Mouse (Mus musculus) heart, postnatal 0 days (tissue): ENCODE data around the gene Urb1. TPM values are rescaled to one million over a fixed set of nuclear protein-coding genes. Genes with fewer than 3 reads are reported as not detected.

Experiments used
- ATAC-seq: fragments of 200-750 bp; cut with Nextera tagmentation; 2 replicates; pipeline ENCODE4 v1.8.0; 2017; ENCODE audit warnings: low read depth, moderate number of reproducible peaks, moderate library complexity; ENCODE audit not compliant: insufficient read depth
- DNase-seq: peaks from one replicate; pipeline ENCODE4 v3.0.0-alpha.2; 2016; ENCODE audit warnings: low spot score
- H3K27ac ChIP-seq: fragments of 300-500 bp; sonication (generic); 2 replicates; pipeline ENCODE4 v1.5.1; 2014; ENCODE audit warnings: low read depth, mild to moderate bottlenecking
- H3K27me3 ChIP-seq: fragments of 300-500 bp; sonication (generic); 2 replicates; pipeline ENCODE4 v1.6.1; 2014; ENCODE audit warnings: low read length, mixed read lengths; ENCODE audit not compliant: control insufficient read depth, insufficient read depth
- H3K36me3 ChIP-seq: fragments of 300-500 bp; sonication (generic); replicated peaks from 2 replicates; pipeline ENCODE4 v1.6.1; 2014; ENCODE audit warnings: low read length, mixed read lengths; ENCODE audit not compliant: control insufficient read depth, insufficient read depth
- H3K4me1 ChIP-seq: fragments of 300-500 bp; sonication (generic); 2 replicates; pipeline ENCODE4 v1.6.1; 2014; ENCODE audit warnings: antibody characterized with exemption; ENCODE audit not compliant: control insufficient read depth, insufficient read depth
- H3K4me2 ChIP-seq: fragments of 300-500 bp; sonication (generic); 2 replicates; pipeline ENCODE4 v1.6.1; 2014; ENCODE audit warnings: low read depth, mild to moderate bottlenecking, low read length, moderate library complexity
- H3K4me3 ChIP-seq: fragments of 300-500 bp; sonication (generic); 2 replicates; pipeline ENCODE4 v1.5.1; 2014; ENCODE audit warnings: low read depth, low read length
- H3K9ac ChIP-seq: fragments of 300-500 bp; sonication (generic); replicated peaks from 2 replicates; pipeline ENCODE4 v1.6.1; 2014; ENCODE audit warnings: low read depth, low read length, mixed read lengths
- H3K9me3 ChIP-seq: fragments of 300-500 bp; sonication (generic); replicated peaks from 2 replicates; pipeline ENCODE4 v1.6.1; 2016; ENCODE audit warnings: low read length; ENCODE audit not compliant: control insufficient read depth
- CTCF ChIP-seq: IDR thresholded peaks from 2 replicates; pipeline ENCODE4 v1.5.1; 2016; ENCODE audit warnings: antibody characterized with exemption, control low read depth, low read depth
- EP300 ChIP-seq: IDR thresholded peaks from 2 replicates; pipeline ENCODE4 v1.6.1; 2016; ENCODE audit warnings: antibody characterized with exemption, low read depth
- WGBS: fragments of 180-500 bp; shearing (Covaris S2); extraction: QIAGEN DNeasy Blood & Tissue Kit; methylation state at CpG from one replicate; pipeline ENCODE4 v1.1.7; 2014; 5-methylcytosine and 5-hydroxymethylcytosine counted together
- polyA plus RNA-seq: library from polyadenylated mRNA; unstranded; fragments of >200 nt; fragmentation: Nextera tagmentation; extraction: Ambion mirVana; gene quantifications from 2 replicates; pipeline ENCODE4 v1.2.1, GENCODE M21; 2015
- total RNA-seq: library from RNA; depleted of rRNA; stranded (reverse); fragments of >200 nt; gene quantifications from 2 replicates; pipeline ENCODE4 v1.2.3, GENCODE M21; 2014; ENCODE audit warnings: low replicate concordance

Urb1 gene
- total and polyA plus RNA-seq, 2 experiments from 2014 or later, result 3.0 to 8.7 TPM

DNA sequence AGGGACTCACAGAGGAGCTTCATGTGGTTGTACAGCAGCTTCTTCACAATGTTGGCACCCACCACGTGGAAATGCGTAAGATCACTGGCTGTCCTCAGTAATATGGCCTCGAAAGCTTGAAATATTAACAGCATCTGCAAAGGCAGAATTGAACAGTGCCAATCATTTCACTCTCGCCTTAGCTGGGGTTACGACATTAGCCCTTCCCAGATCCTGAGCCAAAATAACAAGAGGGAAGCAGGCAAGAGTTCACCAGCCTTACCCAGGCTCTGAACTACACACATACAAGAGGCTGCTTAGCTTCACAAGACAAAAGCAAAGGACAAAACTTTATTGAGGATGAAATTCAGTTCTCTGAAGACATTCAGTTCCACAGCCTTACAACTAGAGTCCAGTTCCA is 5.7 kb downstream of the Urb1 start:
- no peak overlapping the region for H3K4me3 ChIP-seq
- no peak overlapping the region for H3K9ac ChIP-seq
- WGBS, result 90% methylated on average over 5 of the region's 5 CpGs
- H3K9me3 ChIP-seq, result no peaks in the 10 kb centered on the region
- DNase-seq (no peak), ATAC-seq (no peak)
- no peak for TF ChIP-seq EP300
- no peak for TF ChIP-seq CTCF
- no peak overlapping the region for H3K27ac ChIP-seq
- H3K4me2 ChIP-seq, result no peak overlapping the region
- H3K4me1 ChIP-seq, result peaks cover 23% of the 10 kb centered on the region
- H3K27me3 ChIP-seq, result no peaks in the 10 kb centered on the region
- peaks cover 34% of the 10 kb centered on the region for H3K36me3 ChIP-seq

DNA sequence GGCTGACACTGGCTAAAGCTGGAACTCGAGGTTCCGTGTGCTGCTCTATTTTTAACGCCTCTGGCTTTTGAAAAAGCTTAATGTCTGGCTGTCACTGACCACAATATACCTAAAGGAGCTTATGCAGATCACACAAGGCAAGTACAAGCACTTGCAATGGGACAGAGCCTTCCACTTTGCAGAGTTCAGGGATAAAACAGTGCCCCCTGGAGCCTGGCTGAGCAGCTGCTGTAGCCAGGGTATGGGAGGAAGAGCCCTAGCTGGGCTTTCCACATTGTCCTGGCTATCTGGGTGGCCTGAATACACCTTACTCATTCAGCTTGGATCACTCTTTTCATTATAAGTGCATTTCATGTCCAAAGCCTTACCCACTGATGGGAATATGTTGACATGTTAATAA is 8.3 kb downstream of the Urb1 start:
- DNase-seq (peak; percentile 59), ATAC-seq (peak; percentile 66)
- no peak overlapping the region for H3K4me3 ChIP-seq
- no peak for TF ChIP-seq EP300
- peak; percentile 61 for TF ChIP-seq CTCF
- H3K9ac ChIP-seq, result no peak overlapping the region
- peaks cover 44% of the 10 kb centered on the region for H3K36me3 ChIP-seq
- H3K4me1 ChIP-seq, result peaks cover 30% of the 10 kb centered on the region
- 40% methylated on average over 3 of the region's 3 CpGs for WGBS
- no peaks in the 10 kb centered on the region for H3K9me3 ChIP-seq
- H3K27ac ChIP-seq, result peak overlapping the region; percentile 32; the same call in 1 of the 2 replicates
- H3K27me3 ChIP-seq, result no peaks in the 10 kb centered on the region
- H3K4me2 ChIP-seq, result no peak overlapping the region

DNA sequence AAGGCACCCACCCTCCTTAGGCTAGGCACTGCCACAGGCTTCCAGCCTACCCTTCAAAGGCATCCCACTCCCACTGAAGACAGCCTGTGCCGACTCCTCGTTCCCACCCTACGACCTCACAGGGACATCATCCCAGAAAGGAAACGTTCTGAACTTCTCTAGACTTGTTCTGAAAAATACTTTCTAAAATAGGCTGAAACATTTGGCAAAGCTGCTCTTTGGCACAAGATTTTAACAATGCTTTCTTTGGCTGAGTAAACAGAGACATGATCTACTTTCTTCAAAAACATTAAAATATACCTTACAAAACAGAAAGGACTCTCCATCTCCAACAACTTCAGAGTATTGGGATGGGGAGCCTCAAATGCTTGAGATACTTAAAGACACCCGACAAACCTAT is 9.0 kb downstream of the Urb1 start:
- DNase-seq (no peak), ATAC-seq (no peak)
- no peak for TF ChIP-seq EP300
- no peak for TF ChIP-seq CTCF
- H3K4me2 ChIP-seq, result no peak overlapping the region
- no peaks in the 10 kb centered on the region for H3K9me3 ChIP-seq
- peak overlapping the region; percentile 80 for H3K27ac ChIP-seq
- H3K4me1 ChIP-seq, result peaks cover 30% of the 10 kb centered on the region
- H3K36me3 ChIP-seq, result peaks cover 49% of the 10 kb centered on the region
- H3K9ac ChIP-seq, result no peak overlapping the region
- no peaks in the 10 kb centered on the region for H3K27me3 ChIP-seq
- H3K4me3 ChIP-seq, result no peak overlapping the region
- 79% methylated on average over 5 of the region's 5 CpGs for WGBS

DNA sequence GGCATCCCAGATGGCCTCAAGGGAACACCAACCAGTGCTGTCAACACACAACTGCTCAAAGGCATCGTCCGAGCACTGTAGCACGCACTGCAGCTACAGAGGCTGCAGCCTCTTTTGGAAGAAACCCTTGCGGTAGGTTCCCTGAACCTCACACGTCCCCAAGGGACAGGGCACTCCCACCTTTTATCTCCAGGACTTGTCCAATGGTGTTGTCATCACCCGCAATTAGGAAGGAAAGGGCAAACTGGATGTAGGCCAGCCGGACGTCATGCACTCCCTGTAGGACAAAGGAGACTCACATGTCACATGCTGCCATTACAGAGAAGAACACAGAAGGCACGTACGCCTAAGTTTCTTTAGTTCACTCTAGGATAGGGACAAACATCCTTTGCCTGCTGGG is 10.4 kb downstream of the Urb1 start:
- Histone ChIP-seq H3K4me3 (no peak overlapping the region), H3K4me2 (no peak overlapping the region), H3K36me3 (peaks cover 55% of the 10 kb centered on the region), H3K27me3 (no peaks in the 10 kb centered on the region), H3K4me1 (peaks cover 30% of the 10 kb centered on the region), H3K9me3 (no peaks in the 10 kb centered on the region), H3K27ac (peak overlapping the region; percentile 80), H3K9ac (no peak overlapping the region)
- peak; percentile 95 for ATAC-seq
- WGBS, result 28% methylated on average over 10 of the region's 10 CpGs
- DNase-seq, result peak; percentile 93
- TF ChIP-seq CTCF (peak; percentile 20), EP300 (peak; percentile 79)

DNA sequence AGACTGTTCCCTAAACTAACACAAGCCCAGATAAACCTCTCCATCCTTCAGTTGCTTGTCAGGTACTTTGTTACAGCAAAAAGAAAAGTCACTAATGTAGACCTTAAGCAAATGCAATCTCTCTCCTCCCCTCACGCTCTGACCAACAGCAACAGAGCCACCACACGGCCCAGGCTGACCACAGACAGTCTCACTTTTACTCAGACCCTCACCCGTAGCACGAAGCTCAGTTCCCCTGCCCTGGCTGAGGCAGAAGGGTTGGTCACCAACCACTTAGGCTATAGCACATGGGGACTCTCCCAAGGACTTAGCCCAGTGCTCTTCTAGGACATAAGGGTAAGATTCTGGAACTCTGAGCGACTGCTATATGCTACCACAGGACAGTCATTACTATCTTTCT is 11.4 kb downstream of the Urb1 start:
- no peak overlapping the region for H3K4me3 ChIP-seq
- no peaks in the 10 kb centered on the region for H3K9me3 ChIP-seq
- H3K27me3 ChIP-seq, result no peaks in the 10 kb centered on the region
- peaks cover 50% of the 10 kb centered on the region for H3K36me3 ChIP-seq
- 75% methylated on average over 5 of the region's 5 CpGs for WGBS
- H3K4me1 ChIP-seq, result peaks cover 30% of the 10 kb centered on the region
- no peak for ATAC-seq
- no peak for DNase-seq
- TF ChIP-seq CTCF, result no peak
- TF ChIP-seq EP300, result no peak
- 0 out of 2 replicates have a peak overlapping the region, but pooled peaks have one; percentile 22 for H3K27ac ChIP-seq
- H3K4me2 ChIP-seq, result no peak overlapping the region
- no peak overlapping the region for H3K9ac ChIP-seq

DNA sequence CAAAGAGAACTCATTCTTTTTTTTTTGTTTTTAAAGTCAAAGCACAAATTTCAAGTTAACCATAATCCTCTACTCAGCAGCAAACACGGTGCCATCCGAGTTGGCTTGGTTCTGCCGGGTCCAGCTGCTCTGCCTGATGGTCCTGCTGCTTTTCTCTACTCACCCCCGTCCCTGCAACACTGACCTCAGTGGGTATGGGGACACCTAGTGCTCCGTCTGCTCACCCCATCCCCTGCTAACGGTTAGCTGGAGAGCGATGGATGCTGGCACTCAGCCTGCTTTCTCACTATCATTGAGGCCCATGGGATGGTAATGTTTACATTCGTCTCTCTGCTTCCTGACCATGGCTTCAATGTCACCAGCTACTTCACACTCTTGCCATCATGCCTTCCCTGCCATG is 11.8 kb downstream of the Urb1 start:
- Histone ChIP-seq H3K27ac (no peak overlapping the region), H3K9ac (no peak overlapping the region), H3K36me3 (peaks cover 47% of the 10 kb centered on the region), H3K27me3 (no peaks in the 10 kb centered on the region), H3K4me2 (no peak overlapping the region), H3K4me3 (no peak overlapping the region), H3K9me3 (no peaks in the 10 kb centered on the region), H3K4me1 (peaks cover 30% of the 10 kb centered on the region)
- TF ChIP-seq CTCF, result no peak
- DNase-seq, result no peak
- WGBS, result 55% methylated on average over 8 of the region's 8 CpGs
- ATAC-seq, result no peak
